Mouse (Mus musculus) brain, embryonic 14.5 days (tissue): ENCODE measurements around the gene Pitx1. TPM values are rescaled to one million over a fixed set of nuclear protein-coding genes. Genes with fewer than 3 reads are reported as not detected.

Experiments
- DNase-seq: peaks from one replicate; pipeline ENCODE4 v3.0.0-alpha.2; 2011; ENCODE audit warnings: low read depth
- CTCF ChIP-seq: fragments of 200-500 bp; IDR thresholded peaks from 2 replicates; pipeline ENCODE4 v1.5.1; 2012; ENCODE audit warnings: inconsistent platforms, mild to moderate bottlenecking, moderate library complexity, borderline replicate concordance; ENCODE audit not compliant: insufficient read depth, insufficient read length; ENCODE audit errors: extremely low read depth
- POLR2A ChIP-seq: fragments of 200-500 bp; IDR thresholded peaks from 2 replicates; pipeline ENCODE4 v1.6.1; 2012; ENCODE audit warnings: mild to moderate bottlenecking, inconsistent platforms, borderline replicate concordance; ENCODE audit not compliant: poor library complexity, insufficient read depth, insufficient read length, severe bottlenecking; ENCODE audit errors: extremely low read depth
- polyA plus RNA-seq: library from polyadenylated mRNA; depleted of rRNA; stranded (reverse); fragments of >200 nt; gene quantifications from 2 replicates; pipeline ENCODE4 v1.2.3, GENCODE M21; 2012; rRNA removed

Gene Pitx1
- 1.3 and 1.4 TPM in 2 replicates for polyA plus RNA-seq

DNA sequence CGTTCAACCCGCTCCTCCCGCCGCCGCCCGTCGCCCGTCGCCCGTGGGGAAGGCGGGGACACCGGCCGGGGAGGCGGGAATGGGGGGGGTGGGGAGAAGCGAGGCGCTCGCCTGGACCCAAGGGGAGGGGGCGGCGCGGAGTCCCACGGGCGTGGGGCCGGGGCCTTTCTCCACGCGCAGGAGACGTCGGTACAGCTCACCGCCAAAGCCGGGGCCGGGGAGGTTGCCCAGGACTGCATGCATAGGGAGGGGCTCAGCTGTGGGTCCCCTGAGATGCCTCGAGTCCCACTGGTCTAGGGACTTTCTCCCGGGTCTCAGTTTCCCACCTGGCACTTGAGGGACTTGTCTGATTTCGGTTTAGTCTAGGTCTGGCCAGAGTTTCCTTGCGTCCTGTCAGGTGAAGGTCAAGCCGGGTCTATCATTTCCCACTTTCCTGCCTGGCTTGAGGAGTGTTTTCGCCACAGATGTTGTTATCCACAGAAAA, at the start of gene Pitx1:
TSS of gene Pitx1 (minus strand) at position 51 of the 484 bp plus-strand sequence.
- no peak for TF ChIP-seq POLR2A
- TF ChIP-seq CTCF: no peak
- DNase-seq: no peak

- DNase-seq: peak; percentile 50
- TF ChIP-seq POLR2A (no peak), CTCF (no peak)
Observed at GRCm38 (mm10) chr13:55881431-55882202, 45.6 kb upstream of the Pitx1 start.

DNA sequence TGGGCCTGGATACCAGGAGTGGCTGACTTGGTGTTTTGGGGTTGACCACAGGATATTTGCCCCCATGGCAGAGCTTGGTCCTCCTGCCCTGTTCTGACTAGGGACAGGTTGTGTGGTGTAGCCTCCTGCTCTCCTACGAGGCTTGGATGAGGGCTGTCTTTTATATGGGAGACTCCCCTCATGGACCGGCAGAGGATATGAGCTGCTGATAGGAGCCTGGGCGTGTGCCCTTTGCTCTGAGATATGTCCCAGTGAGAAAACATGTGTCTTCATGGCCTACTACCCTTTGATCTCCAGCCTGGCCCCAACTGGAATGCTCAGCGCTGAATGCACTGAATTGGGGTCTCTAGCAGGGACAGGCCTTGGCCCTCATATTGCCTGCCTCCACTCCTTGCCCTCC, 42.4 kb upstream of the Pitx1 start:
- DNase-seq: no peak
- no peak for TF ChIP-seq POLR2A
- TF ChIP-seq CTCF: no peak

DNA sequence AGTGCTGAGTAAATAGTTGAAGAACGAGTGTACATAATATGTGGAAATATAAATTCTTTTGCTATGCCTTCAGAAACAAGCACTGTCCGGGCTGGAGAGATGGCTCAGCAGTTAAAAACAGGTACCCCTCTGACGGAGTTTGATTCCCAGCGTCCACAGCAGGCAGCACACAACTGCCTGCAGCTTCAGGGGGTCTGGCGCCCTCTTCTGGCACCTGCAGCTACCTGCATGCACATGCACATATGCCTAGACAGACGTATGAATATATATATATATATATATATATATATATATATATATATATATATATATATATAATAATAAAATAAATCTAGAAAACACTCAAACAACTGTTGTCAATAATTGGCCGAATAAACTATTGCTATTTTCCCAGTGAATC, 35.4 kb upstream of the Pitx1 start:
- no peak for DNase-seq
- no peak for TF ChIP-seq CTCF
- TF ChIP-seq POLR2A: no peak

DNA sequence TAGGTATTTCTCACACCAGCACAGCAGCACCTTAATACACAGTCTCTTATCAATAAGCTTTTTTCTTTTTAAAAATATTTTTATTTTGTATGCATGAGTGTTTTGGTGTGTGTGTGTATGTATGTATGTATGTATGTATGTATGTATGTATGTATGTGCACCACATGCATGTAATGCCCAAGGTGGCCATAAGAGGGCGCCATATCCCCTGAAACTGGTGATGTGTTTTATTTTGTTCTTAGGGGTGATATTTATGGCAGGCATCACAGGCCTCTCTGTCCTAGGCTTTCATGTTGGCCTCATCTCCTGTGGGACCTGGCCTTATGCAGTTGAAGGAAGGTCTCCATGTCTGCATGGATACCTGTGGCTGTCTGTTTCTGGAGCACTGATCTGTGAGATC, 34.0 kb upstream of the Pitx1 start:
- TF ChIP-seq POLR2A (no peak), CTCF (peak; percentile 47; the same call in 1 of the 2 replicates)
- no peak for DNase-seq

- no peak for DNase-seq
- TF ChIP-seq POLR2A (no peak), CTCF (no peak)
Observed at GRCm38 (mm10) chr13:55867540-55868103, 31.6 kb upstream of the Pitx1 start.

GRCm38 (mm10) chr13:55860483-55860882, 24.5 kb upstream of the Pitx1 start:
- DNase-seq: peak; percentile 40

GRCm38 (mm10) chr13:55858463-55858862, 22.5 kb upstream of the Pitx1 start:
- TF ChIP-seq CTCF: no peak
- TF ChIP-seq POLR2A: no peak
- no peak for DNase-seq

More at GRCm38 (mm10) chr13:55860483-55860882, 24.5 kb upstream of the Pitx1 start:
- TF ChIP-seq CTCF: no peak
- TF ChIP-seq POLR2A: no peak

DNA sequence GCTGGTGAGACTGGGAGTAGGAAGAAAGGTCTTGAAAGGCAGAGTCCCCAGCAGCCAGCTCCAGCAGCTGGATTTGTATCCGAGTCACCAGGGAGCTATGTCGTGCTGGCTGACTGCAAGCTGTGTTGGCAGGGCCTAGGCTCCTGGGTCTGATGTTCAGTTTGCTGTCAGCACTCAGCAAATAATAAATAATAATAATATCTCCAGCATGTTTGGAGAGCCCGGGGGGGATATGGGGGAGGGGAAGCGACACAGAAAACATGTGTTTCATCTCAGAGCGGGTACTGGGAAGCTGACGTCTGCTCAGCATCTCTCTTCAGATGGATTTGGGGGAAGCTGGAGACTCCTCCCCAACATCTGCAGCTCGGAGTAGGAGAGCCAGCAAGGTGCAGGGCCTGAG, 19.8 kb upstream of the Pitx1 start:
- TF ChIP-seq CTCF (no peak), POLR2A (no peak)
- DNase-seq: no peak

GRCm38 (mm10) chr13:55852205-55852604, 16.2 kb upstream of the Pitx1 start:
- no peak for DNase-seq
- TF ChIP-seq POLR2A (no peak), CTCF (no peak)

GRCm38 (mm10) chr13:55850726-55851125, 14.7 kb upstream of the Pitx1 start:
- TF ChIP-seq CTCF (no peak), POLR2A (no peak)
- no peak for DNase-seq
